Mouse (Mus musculus): Measurements from ENCODE around the gene Dnajb14. TPM values are rescaled to one million over a fixed set of nuclear protein-coding genes. Genes with fewer than 3 reads are reported as not detected.

The Dnajb14 gene
- polyA plus RNA-seq, 1 experiment from 2014 or later = 10.4 TPM

DNA sequence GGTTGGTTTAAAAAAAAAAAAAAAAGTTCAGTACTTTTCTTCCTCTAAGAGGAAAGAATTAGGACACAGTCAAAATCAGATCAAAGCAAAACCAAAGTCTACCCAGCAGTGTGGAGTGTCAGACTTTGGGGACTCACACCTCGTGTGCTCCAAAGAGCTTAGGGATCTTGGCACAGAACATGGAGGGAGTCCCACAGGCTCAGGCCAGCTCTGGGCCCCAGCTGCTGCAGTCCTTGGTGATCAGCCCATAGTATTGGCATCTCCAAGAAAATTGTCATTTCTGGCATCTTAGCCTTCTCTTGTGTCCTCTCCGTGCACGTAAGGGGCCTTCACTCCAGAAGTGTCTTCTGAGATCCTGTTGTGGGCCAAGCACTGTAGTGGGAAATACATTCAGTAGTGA lies 23.6 kb downstream of the Dnajb14 start:
- H3K9ac ChIP-seq (ENCODE audit: low read length) = no peak overlapping the region
- no peak for DNase-seq (ENCODE audit: low spot score)
- no peak overlapping the region for H3K4me2 ChIP-seq (ENCODE audit: low read depth, severe bottlenecking)
- WGBS = 80% methylated on average over 3 of the region's 3 CpGs
- no peaks in the 10 kb centered on the region for H3K9me3 ChIP-seq (ENCODE audit: control insufficient read depth, low read length)
- H3K4me1 ChIP-seq (ENCODE audit: control insufficient read depth, insufficient read depth, low read length) = no peaks in the 10 kb centered on the region
- peaks cover 3% of the 10 kb centered on the region for H3K36me3 ChIP-seq (ENCODE audit: control insufficient read depth, insufficient read depth, low read length)
- H3K27ac ChIP-seq (replicated peaks; ENCODE audit: low read depth, low read length) = no peak overlapping the region
- no peak overlapping the region for H3K4me3 ChIP-seq (ENCODE audit: low read depth, low read length)
- ATAC-seq (ENCODE audit: insufficient number of reproducible peaks, low FRiP score, low TSS enrichment, low read depth) = no peak
- no peaks in the 10 kb centered on the region for H3K27me3 ChIP-seq (ENCODE audit: control insufficient read depth, insufficient read depth, low read length)

DNA sequence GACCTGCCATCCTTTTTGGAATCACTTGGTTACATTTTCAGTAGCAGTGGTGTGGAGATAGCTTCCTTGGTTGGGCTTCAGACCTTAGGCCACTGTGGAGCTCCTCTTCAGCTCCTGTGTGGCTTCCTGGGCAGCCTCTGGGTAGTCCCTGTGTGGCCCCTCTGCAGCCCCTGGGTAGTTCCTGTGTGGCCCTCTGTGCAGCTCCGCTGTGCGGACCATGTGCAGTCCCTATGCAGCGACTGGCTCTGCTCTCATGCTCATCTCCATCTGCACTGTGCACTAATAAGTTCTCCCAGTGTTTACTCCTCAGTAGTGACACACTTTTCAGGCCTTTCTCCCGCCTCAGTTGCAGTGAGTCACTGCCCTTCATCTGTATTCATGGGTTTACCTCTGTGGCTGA lies 24.6 kb downstream of the Dnajb14 start:
- Histone ChIP-seq H3K36me3 (ENCODE audit: control insufficient read depth, insufficient read depth, low read length) (peaks cover 3% of the 10 kb centered on the region), H3K4me1 (ENCODE audit: control insufficient read depth, insufficient read depth, low read length) (no peaks in the 10 kb centered on the region), H3K27me3 (ENCODE audit: control insufficient read depth, insufficient read depth, low read length) (no peaks in the 10 kb centered on the region), H3K9me3 (ENCODE audit: control insufficient read depth, low read length) (no peaks in the 10 kb centered on the region), H3K9ac (ENCODE audit: low read length) (no peak overlapping the region), H3K4me2 (ENCODE audit: low read depth, severe bottlenecking) (no peak overlapping the region), H3K27ac (replicated peaks; ENCODE audit: low read depth, low read length) (no peak overlapping the region), H3K4me3 (ENCODE audit: low read depth, low read length) (no peak overlapping the region)
- DNase-seq (ENCODE audit: low spot score) (no peak), ATAC-seq (ENCODE audit: insufficient number of reproducible peaks, low FRiP score, low TSS enrichment, low read depth) (no peak)
- 90% methylated on average over 4 of the region's 4 CpGs for WGBS

DNA sequence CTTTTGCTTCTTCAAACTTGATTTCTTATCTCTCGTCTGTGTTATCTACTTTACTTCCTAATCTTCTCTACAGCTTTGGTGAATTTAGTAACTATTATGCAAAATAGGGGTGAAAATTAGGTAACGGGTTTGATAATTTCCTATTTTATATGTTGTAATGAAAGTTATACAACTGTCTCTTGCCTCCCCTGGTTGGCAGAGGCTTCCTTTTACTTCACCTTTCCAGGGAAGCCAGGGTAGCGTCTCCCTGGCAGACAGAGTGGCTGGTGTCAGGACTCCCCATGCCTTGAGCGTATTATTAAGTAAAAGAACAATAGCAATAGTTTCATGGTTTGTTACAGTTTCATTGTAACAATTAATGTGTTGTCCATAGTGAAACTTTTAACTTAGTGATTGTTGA lies 26.3 kb downstream of the Dnajb14 start:
- H3K4me3 ChIP-seq (ENCODE audit: low read depth, low read length) = no peak overlapping the region
- no peak overlapping the region for H3K4me2 ChIP-seq (ENCODE audit: low read depth, severe bottlenecking)
- no peak for ATAC-seq (ENCODE audit: insufficient number of reproducible peaks, low FRiP score, low TSS enrichment, low read depth)
- no peaks in the 10 kb centered on the region for H3K27me3 ChIP-seq (ENCODE audit: control insufficient read depth, insufficient read depth, low read length)
- DNase-seq (ENCODE audit: low spot score) = no peak
- no peaks in the 10 kb centered on the region for H3K4me1 ChIP-seq (ENCODE audit: control insufficient read depth, insufficient read depth, low read length)
- H3K36me3 ChIP-seq (ENCODE audit: control insufficient read depth, insufficient read depth, low read length) = peaks cover 3% of the 10 kb centered on the region
- H3K27ac ChIP-seq (replicated peaks; ENCODE audit: low read depth, low read length) = no peak overlapping the region
- no peak overlapping the region for H3K9ac ChIP-seq (ENCODE audit: low read length)
- WGBS = 90% methylated on average over 4 of the region's 4 CpGs
- no peaks in the 10 kb centered on the region for H3K9me3 ChIP-seq (ENCODE audit: control insufficient read depth, low read length)

DNA sequence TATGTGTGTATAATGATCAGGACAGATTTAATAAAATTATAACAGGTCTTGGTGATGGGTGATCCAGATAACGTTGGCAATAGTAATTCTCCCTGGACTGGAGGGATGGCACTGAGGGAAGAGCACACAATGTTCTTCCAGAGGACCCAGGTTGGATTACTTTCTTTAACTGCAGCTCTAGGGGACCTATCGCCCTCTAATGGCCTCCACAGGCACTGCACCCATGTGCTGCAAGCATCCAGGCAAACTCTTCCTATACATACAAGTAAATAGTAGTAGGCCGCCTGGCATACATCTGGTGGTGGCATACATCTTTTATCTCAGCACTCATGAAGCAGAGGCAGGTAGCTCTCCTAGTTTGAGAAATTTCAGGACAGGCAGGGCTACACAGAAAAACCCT lies 27.7 kb downstream of the Dnajb14 start:
- no peaks in the 10 kb centered on the region for H3K4me1 ChIP-seq (ENCODE audit: control insufficient read depth, insufficient read depth, low read length)
- ATAC-seq (ENCODE audit: insufficient number of reproducible peaks, low FRiP score, low TSS enrichment, low read depth) (no peak), DNase-seq (ENCODE audit: low spot score) (peak; percentile 28)
- peaks cover 3% of the 10 kb centered on the region for H3K36me3 ChIP-seq (ENCODE audit: control insufficient read depth, insufficient read depth, low read length)
- H3K9ac ChIP-seq (ENCODE audit: low read length) = no peak overlapping the region
- no peaks in the 10 kb centered on the region for H3K9me3 ChIP-seq (ENCODE audit: control insufficient read depth, low read length)
- H3K27ac ChIP-seq (replicated peaks; ENCODE audit: low read depth, low read length) = no peak overlapping the region
- H3K4me3 ChIP-seq (ENCODE audit: low read depth, low read length) = no peak overlapping the region
- no peak overlapping the region for H3K4me2 ChIP-seq (ENCODE audit: low read depth, severe bottlenecking)
- H3K27me3 ChIP-seq (ENCODE audit: control insufficient read depth, insufficient read depth, low read length) = no peaks in the 10 kb centered on the region
- WGBS = 93% methylated on average over 3 of the region's 3 CpGs

DNA sequence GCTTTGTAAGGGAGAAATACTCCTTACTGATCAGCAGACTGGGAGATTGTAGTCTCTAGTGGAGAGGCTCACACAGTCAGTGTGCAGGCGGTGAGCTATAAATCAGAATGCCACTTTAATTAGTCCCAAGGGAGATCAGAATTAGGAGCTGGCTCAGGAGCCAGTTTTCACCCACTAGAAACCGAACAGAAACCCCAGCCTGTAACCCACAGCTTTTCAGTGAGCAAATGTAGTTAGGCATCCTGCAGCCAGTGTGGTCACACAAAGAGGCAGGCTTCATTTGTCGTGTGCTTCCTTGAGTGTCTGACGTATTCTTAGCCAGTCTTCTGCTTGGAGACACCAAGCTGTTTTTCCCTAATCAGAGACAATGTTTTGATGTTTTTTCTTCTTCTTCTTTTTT lies 28.9 kb downstream of the Dnajb14 start:
- Histone ChIP-seq H3K27ac (replicated peaks; ENCODE audit: low read depth, low read length) (no peak overlapping the region), H3K9ac (ENCODE audit: low read length) (no peak overlapping the region), H3K36me3 (ENCODE audit: control insufficient read depth, insufficient read depth, low read length) (peaks cover 3% of the 10 kb centered on the region), H3K9me3 (ENCODE audit: control insufficient read depth, low read length) (no peaks in the 10 kb centered on the region), H3K27me3 (ENCODE audit: control insufficient read depth, insufficient read depth, low read length) (no peaks in the 10 kb centered on the region), H3K4me3 (ENCODE audit: low read depth, low read length) (no peak overlapping the region), H3K4me2 (ENCODE audit: low read depth, severe bottlenecking) (no peak overlapping the region), H3K4me1 (ENCODE audit: control insufficient read depth, insufficient read depth, low read length) (no peaks in the 10 kb centered on the region)
- DNase-seq (ENCODE audit: low spot score) = no peak
- 63% methylated on average over 4 of the region's 4 CpGs for WGBS
- no peak for ATAC-seq (ENCODE audit: insufficient number of reproducible peaks, low FRiP score, low TSS enrichment, low read depth)

DNA sequence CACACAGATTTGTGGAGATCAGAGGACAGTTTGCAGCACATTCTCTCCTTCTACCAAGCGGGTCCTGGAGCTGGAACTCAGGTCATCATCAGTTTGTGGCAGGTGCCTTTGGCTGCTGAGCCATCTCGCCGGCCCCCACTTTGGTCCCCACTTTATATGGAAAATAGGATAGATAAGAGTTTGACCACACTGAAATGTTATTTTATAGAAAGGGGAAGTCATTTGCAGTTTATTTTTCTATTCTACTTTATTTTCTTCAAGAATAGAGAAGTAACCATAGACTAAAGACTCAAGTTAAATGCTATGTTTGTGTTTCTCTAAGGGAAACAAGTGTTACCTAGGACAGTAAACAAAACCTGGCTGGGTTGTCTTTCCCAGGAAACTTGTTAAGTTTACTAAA lies 29.4 kb downstream of the Dnajb14 start:
- no peaks in the 10 kb centered on the region for H3K27me3 ChIP-seq (ENCODE audit: control insufficient read depth, insufficient read depth, low read length)
- H3K27ac ChIP-seq (replicated peaks; ENCODE audit: low read depth, low read length) = no peak overlapping the region
- WGBS = 94% methylated on average over 3 of the region's 3 CpGs
- H3K9me3 ChIP-seq (ENCODE audit: control insufficient read depth, low read length) = no peaks in the 10 kb centered on the region
- H3K4me3 ChIP-seq (ENCODE audit: low read depth, low read length) = no peak overlapping the region
- H3K36me3 ChIP-seq (ENCODE audit: control insufficient read depth, insufficient read depth, low read length) = peaks cover 3% of the 10 kb centered on the region
- no peak for ATAC-seq (ENCODE audit: insufficient number of reproducible peaks, low FRiP score, low TSS enrichment, low read depth)
- no peaks in the 10 kb centered on the region for H3K4me1 ChIP-seq (ENCODE audit: control insufficient read depth, insufficient read depth, low read length)
- H3K9ac ChIP-seq (ENCODE audit: low read length) = no peak overlapping the region
- no peak overlapping the region for H3K4me2 ChIP-seq (ENCODE audit: low read depth, severe bottlenecking)
- no peak for DNase-seq (ENCODE audit: low spot score)

DNA sequence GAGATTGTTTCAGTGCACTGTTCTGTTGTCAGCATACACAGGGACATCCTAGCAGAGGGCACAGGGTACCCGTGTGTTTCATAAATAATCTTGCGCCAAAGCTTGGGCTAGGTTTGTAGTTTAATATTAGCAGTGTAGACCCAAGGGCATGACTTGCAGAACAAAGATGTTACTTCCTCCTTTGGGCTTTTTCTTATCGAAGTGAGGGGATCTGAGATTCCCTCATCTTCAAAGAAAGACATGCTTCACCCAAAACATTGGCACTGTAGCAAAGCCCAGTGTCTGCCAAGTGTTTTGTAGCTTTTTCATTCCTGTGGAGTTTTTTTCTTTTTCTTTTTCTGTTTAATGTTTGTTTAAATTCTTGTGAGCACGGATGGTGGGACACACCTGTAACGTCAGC lies 30.2 kb downstream of the Dnajb14 start:
- Histone ChIP-seq H3K4me1 (ENCODE audit: control insufficient read depth, insufficient read depth, low read length) (no peaks in the 10 kb centered on the region), H3K9me3 (ENCODE audit: control insufficient read depth, low read length) (no peaks in the 10 kb centered on the region), H3K4me2 (ENCODE audit: low read depth, severe bottlenecking) (no peak overlapping the region), H3K27me3 (ENCODE audit: control insufficient read depth, insufficient read depth, low read length) (no peaks in the 10 kb centered on the region), H3K9ac (ENCODE audit: low read length) (no peak overlapping the region), H3K36me3 (ENCODE audit: control insufficient read depth, insufficient read depth, low read length) (peaks cover 3% of the 10 kb centered on the region), H3K4me3 (ENCODE audit: low read depth, low read length) (no peak overlapping the region), H3K27ac (replicated peaks; ENCODE audit: low read depth, low read length) (no peak overlapping the region)
- ATAC-seq (ENCODE audit: insufficient number of reproducible peaks, low FRiP score, low TSS enrichment, low read depth) (no peak), DNase-seq (ENCODE audit: low spot score) (no peak)
- WGBS = 93% methylated on average over 5 of the region's 5 CpGs

DNA sequence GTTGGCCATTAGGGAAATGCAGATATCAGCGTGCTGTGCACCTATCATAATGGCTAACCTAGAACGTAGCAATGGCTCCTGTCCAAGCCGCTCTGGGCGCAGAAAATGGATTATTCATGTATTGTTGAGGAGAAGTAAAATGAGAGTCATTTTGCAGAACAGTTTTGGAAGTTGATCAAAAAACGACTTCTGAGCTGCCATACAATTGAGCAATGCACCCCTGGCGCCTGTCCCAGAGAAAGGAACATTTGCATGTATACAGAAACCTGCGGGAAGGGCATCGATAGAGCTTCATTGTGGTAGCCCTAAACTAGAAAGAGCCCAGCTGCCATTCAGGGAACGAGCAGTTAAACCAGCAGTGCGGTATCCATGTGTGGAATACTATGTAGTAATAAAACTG lies 32.7 kb downstream of the Dnajb14 start:
- H3K9ac ChIP-seq (ENCODE audit: low read length) = no peak overlapping the region
- no peak for ATAC-seq (ENCODE audit: insufficient number of reproducible peaks, low FRiP score, low TSS enrichment, low read depth)
- WGBS = 91% methylated on average over 10 of the region's 10 CpGs
- H3K27ac ChIP-seq (replicated peaks; ENCODE audit: low read depth, low read length) = no peak overlapping the region
- no peak overlapping the region for H3K4me2 ChIP-seq (ENCODE audit: low read depth, severe bottlenecking)
- H3K9me3 ChIP-seq (ENCODE audit: control insufficient read depth, low read length) = no peaks in the 10 kb centered on the region
- H3K36me3 ChIP-seq (ENCODE audit: control insufficient read depth, insufficient read depth, low read length) = peaks cover 5% of the 10 kb centered on the region
- no peaks in the 10 kb centered on the region for H3K4me1 ChIP-seq (ENCODE audit: control insufficient read depth, insufficient read depth, low read length)
- no peak for DNase-seq (ENCODE audit: low spot score)
- no peaks in the 10 kb centered on the region for H3K27me3 ChIP-seq (ENCODE audit: control insufficient read depth, insufficient read depth, low read length)
- no peak overlapping the region for H3K4me3 ChIP-seq (ENCODE audit: low read depth, low read length)

DNA sequence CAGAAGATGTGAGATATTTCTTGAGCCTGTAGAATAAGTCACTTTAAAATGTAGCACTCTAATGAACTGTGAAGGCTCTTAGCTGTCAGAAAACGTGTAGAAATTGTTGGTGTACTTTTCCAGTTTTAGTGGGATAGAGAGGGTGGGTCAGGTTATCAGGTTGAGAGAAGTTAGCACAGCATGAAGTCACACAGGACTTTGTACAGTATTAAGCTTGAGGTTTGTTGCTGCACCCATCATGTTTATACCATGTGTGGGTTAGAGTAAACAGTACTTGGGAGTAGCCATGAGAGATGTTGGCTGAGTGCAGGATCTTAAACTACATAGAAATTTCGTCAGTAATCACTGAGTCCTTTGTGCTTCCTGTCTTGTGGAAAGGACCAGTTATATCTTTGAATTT lies 45.6 kb downstream of the Dnajb14 start:
- no peaks in the 10 kb centered on the region for H3K36me3 ChIP-seq (ENCODE audit: control insufficient read depth, insufficient read depth, low read length)
- H3K4me1 ChIP-seq (ENCODE audit: control insufficient read depth, insufficient read depth, low read length) = no peaks in the 10 kb centered on the region
- no peak overlapping the region for H3K4me2 ChIP-seq (ENCODE audit: low read depth, severe bottlenecking)
- H3K27ac ChIP-seq (replicated peaks; ENCODE audit: low read depth, low read length) = no peak overlapping the region
- no peak overlapping the region for H3K4me3 ChIP-seq (ENCODE audit: low read depth, low read length)
- H3K9me3 ChIP-seq (ENCODE audit: control insufficient read depth, low read length) = no peaks in the 10 kb centered on the region
- H3K9ac ChIP-seq (ENCODE audit: low read length) = no peak overlapping the region
- H3K27me3 ChIP-seq (ENCODE audit: control insufficient read depth, insufficient read depth, low read length) = no peaks in the 10 kb centered on the region
- DNase-seq (ENCODE audit: low spot score) = no peak
- 80% methylated on average over 2 of the region's 2 CpGs for WGBS
- no peak for ATAC-seq (ENCODE audit: insufficient number of reproducible peaks, low FRiP score, low TSS enrichment, low read depth)
